Mouse (Mus musculus): ENCODE data around the gene Chst2. TPM values are rescaled to one million over a fixed set of nuclear protein-coding genes. Genes with fewer than 3 reads are reported as not detected.

Chst2 gene
- 31.3 and 31.6 TPM in 2 replicates for polyA plus RNA-seq (2015; fragmentation: Nextera tagmentation; extraction: Ambion mirVana)

DNA sequence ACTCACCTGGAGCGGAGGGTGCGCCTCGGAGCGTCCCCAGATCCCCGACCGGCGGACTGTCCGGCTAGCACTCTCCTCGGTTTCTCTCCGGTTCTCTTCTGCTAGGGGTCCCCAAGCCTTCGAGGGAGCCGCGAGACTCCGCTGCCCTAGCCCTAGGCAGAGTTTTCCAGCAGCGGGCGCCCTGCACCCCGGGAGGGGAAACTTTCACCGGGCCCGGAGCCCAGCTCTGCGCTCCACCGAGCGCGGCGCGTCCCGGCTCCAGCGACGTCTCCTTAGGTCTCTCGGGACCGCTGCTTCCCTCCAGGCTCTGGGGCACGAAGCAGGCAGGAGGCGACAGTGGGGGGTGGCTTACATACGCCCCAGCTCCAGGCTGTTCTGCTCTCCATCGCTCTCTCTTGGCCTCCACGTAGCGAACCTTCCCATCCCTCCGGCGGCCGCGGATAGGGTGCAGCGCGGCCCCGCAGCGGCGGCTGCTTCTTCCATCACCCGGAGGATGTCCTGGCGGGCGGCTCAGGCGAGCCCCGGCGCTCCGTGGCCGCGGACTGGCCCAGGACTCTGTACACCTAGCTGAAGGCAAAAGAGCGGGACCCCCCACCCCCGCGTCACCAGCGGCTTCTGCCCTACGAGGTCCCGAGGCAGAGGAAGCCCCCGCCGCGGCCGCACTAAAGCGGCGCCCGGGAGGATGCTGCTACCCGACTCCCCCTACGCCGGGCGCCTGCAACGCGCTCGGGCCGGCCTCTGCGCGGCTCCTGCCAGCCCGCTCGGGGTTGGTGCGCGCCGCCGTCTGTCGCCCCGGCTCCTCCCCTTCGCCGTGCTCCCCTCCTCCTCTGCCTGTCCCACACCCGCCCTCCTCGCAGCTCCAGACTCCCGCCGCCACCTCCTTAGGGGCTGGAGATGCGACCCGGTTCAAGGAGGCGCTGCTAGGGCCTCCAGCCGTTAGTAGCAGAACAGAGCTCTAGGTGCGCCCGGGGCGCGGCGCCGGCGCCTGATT, at the start of gene Chst2:
Gene Chst2, minus strand, starts transcription at position 152 of the 991 bp plus-strand sequence.

Other genes starting within 250 kb of the Chst2 start
- 101 and 108 TPM in 2 replicates for gene U2surp, start 105.3 kb upstream of the Chst2 start, polyA plus RNA-seq (2015; fragmentation: Nextera tagmentation; extraction: Ambion mirVana)
- 9.6 and 10.2 TPM in 2 replicates for gene Paqr9, start 152.9 kb upstream of the Chst2 start, polyA plus RNA-seq (2015; fragmentation: Nextera tagmentation; extraction: Ambion mirVana)
- 2.9 and 4.0 TPM in 2 replicates for gene Pcolce2, start 230.9 kb upstream of the Chst2 start, polyA plus RNA-seq (2015; fragmentation: Nextera tagmentation; extraction: Ambion mirVana)

Measured in neural tube, postnatal 0 days (tissue).